Mouse (Mus musculus) lung, postnatal 10 days (tissue): ENCODE results near the gene Gm5796.
"Not testable (repeated sequence)": the region's sequence is repeated elsewhere in the genome, so short reads cannot be mapped to it uniquely, and the experiment has no call there.

Source experiments
- DNase-seq: peaks from one replicate; pipeline ENCODE4 v3.0.0; 2021

The Gm5796 gene

DNA sequence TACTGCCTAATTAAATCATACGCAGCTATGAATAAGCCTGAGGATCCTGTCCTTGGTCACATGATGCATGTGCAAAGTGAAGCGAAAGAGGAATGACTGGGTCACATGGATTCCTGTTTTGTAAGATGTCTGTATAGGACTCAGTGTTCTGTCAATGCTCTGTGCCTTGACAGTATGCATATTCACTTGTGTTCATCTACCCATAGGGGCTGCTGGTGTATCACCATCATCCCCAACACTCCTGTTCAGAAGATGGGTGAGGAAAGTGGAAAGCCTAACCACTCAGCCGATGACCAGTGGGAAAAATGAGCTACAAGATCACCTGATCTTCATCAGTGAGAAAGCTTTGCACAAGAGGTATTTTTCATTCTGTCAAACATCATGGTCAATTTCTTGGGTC lies at the start of gene Gm5796:
TSS of gene Gm5796 (plus strand) at position 301 of the 400 bp plus-strand sequence.
- DNase-seq, result not testable (repeated sequence)

DNA sequence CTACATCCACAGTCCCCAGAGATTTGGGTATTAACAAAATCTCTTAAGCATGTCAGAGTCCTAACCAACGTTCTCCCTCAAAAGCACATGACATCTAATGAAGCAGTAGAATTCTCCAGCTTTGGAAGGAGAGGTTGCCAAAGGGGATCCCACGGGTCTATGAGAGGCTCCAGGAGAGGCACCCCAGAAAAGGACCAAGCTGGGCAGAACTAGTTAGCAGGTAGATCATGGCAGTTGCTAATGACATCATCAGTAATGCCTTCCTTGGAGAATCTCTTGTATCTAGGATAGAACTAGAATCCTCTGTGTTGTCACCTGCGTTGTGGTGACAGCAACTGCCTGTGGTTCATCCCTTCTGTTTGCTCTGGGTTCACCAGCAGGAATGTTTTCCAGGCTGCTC lies 25.6 kb upstream of the Gm5796 start, which contains the start of gene Gm3099:
TSS of gene Gm3099 (plus strand) at position 301 of the 400 bp plus-strand sequence.
- DNase-seq, result not testable (repeated sequence)

DNA sequence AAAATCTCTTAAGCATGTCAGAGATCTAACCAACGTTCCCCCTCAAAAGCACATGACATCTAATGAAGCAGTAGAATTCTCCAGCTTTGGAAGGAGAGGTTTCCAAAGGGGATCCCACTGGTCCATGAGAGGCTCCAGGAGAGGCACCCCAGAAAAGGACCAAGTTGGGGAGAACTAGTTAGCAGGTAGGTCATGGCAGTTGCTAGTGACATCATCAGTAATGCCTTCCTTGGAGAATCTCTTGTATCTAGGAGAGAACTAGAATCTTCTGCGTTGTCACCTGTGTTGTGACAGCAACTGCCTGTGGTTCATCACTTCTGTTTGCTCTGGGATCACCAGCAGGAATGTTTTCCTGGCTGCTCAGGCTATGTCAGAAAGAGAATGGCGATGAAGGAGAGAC lies 60.1 kb downstream of the Gm5796 start, which contains the start of gene Gm3115:
TSS of gene Gm3115 (plus strand) at position 301 of the 400 bp plus-strand sequence.
- not testable (repeated sequence) for DNase-seq
